Mouse (Mus musculus) liver, embryonic 16.5 days (tissue): ENCODE measurements at regions not wholly inside any gene's neighbourhood (a gene's known extent, or its start where the extent isn't known, plus 50 kb on each side); places are given as distances from the start of the nearest gene placed in this dataset.

Source experiments
- ATAC-seq: fragments of 200-750 bp; cut with Nextera tagmentation; 2 replicates; pipeline ENCODE4 v1.8.0; 2017; ENCODE audit warnings: low read depth, mild to moderate bottlenecking, moderate number of reproducible peaks, moderate library complexity
- H3K27ac ChIP-seq: fragments of 300-500 bp; sonication (generic); 2 replicates; pipeline ENCODE4 v1.5.1; 2014; ENCODE audit warnings: mild to moderate bottlenecking, low read length
- H3K27me3 ChIP-seq: fragments of 300-500 bp; sonication (generic); 2 replicates; pipeline ENCODE4 v1.6.1; 2014; ENCODE audit warnings: low read depth, low read length, mixed read lengths; ENCODE audit not compliant: control insufficient read depth, insufficient read depth
- H3K36me3 ChIP-seq: fragments of 300-500 bp; sonication (generic); 2 replicates; pipeline ENCODE4 v1.6.1; 2014; ENCODE audit warnings: mild to moderate bottlenecking; ENCODE audit not compliant: control insufficient read depth, insufficient read depth
- H3K4me1 ChIP-seq: fragments of 300-500 bp; sonication (generic); 2 replicates; pipeline ENCODE4 v1.6.1; 2014; ENCODE audit warnings: low read depth, low read length, mixed read lengths; ENCODE audit not compliant: control insufficient read depth
- H3K4me2 ChIP-seq: fragments of 300-500 bp; sonication (generic); 2 replicates; pipeline ENCODE4 v1.6.1; 2014; ENCODE audit warnings: low read depth, low read length, mixed read lengths
- H3K4me3 ChIP-seq: fragments of 300-500 bp; sonication (generic); 2 replicates; pipeline ENCODE4 v1.5.1; 2014; ENCODE audit warnings: low read depth, mild to moderate bottlenecking, low read length
- H3K9ac ChIP-seq: fragments of 300-500 bp; sonication (generic); 2 replicates; pipeline ENCODE4 v1.6.1; 2014; ENCODE audit warnings: low read depth, low read length
- H3K9me3 ChIP-seq: fragments of 300-500 bp; sonication (generic); replicated peaks from 2 replicates; pipeline ENCODE4 v1.6.1; 2016; ENCODE audit warnings: low read length; ENCODE audit not compliant: control insufficient read depth
- WGBS: fragments of 180-500 bp; shearing (Covaris S2); extraction: QIAGEN DNeasy Blood & Tissue Kit; methylation state at CpG from one replicate; pipeline ENCODE4 v1.1.7; 2014; ENCODE audit not compliant: insufficient replicate concordance; 5-methylcytosine and 5-hydroxymethylcytosine counted together

GRCm38 (mm10) chr13:32493309-32493708 lies 154.8 kb upstream of the Gmds start:
- 23% methylated on average over 7 of the region's 7 CpGs for WGBS
- H3K27ac ChIP-seq, result no peak overlapping the region
- no peak overlapping the region for H3K4me2 ChIP-seq
- no peaks in the 10 kb centered on the region for H3K9me3 ChIP-seq
- no peak overlapping the region for H3K9ac ChIP-seq
- no peak overlapping the region for H3K4me3 ChIP-seq
- no peaks in the 10 kb centered on the region for H3K4me1 ChIP-seq
- no peaks in the 10 kb centered on the region for H3K36me3 ChIP-seq
- ATAC-seq, result no peak
- no peaks in the 10 kb centered on the region for H3K27me3 ChIP-seq

- Histone ChIP-seq H3K9me3 (no peaks in the 10 kb centered on the region), H3K4me3 (no peak overlapping the region), H3K27me3 (no peaks in the 10 kb centered on the region), H3K4me2 (no peak overlapping the region), H3K36me3 (no peaks in the 10 kb centered on the region), H3K27ac (no peak overlapping the region), H3K9ac (no peak overlapping the region), H3K4me1 (no peaks in the 10 kb centered on the region)
- no peak for ATAC-seq
- WGBS, result 64% methylated on average over 7 of the region's 7 CpGs
Measured at GRCm38 (mm10) chr13:32492566-32492965, 154.0 kb upstream of the Gmds start.

- H3K27ac ChIP-seq, result no peak overlapping the region
- H3K4me2 ChIP-seq, result no peak overlapping the region
- no peaks in the 10 kb centered on the region for H3K4me1 ChIP-seq
- H3K27me3 ChIP-seq, result no peaks in the 10 kb centered on the region
- 76% methylated on average over 8 of the region's 8 CpGs for WGBS
- no peaks in the 10 kb centered on the region for H3K9me3 ChIP-seq
- no peaks in the 10 kb centered on the region for H3K36me3 ChIP-seq
- H3K4me3 ChIP-seq, result no peak overlapping the region
- no peak for ATAC-seq
- H3K9ac ChIP-seq, result no peak overlapping the region
Measured at GRCm38 (mm10) chr13:32481444-32482058, 143.0 kb upstream of the Gmds start.

GRCm38 (mm10) chr13:32480029-32480428 lies 141.5 kb upstream of the Gmds start:
- no peak overlapping the region for H3K9ac ChIP-seq
- H3K4me2 ChIP-seq, result no peak overlapping the region
- WGBS, result 57% methylated on average over 4 of the region's 4 CpGs
- no peaks in the 10 kb centered on the region for H3K4me1 ChIP-seq
- no peaks in the 10 kb centered on the region for H3K36me3 ChIP-seq
- H3K4me3 ChIP-seq, result no peak overlapping the region
- H3K9me3 ChIP-seq, result no peaks in the 10 kb centered on the region
- ATAC-seq, result no peak
- no peaks in the 10 kb centered on the region for H3K27me3 ChIP-seq
- no peak overlapping the region for H3K27ac ChIP-seq

GRCm38 (mm10) chr13:32479118-32479818 lies 140.7 kb upstream of the Gmds start:
- no peaks in the 10 kb centered on the region for H3K4me1 ChIP-seq
- WGBS, result 54% methylated on average over 8 of the region's 8 CpGs
- no peak for ATAC-seq
- no peaks in the 10 kb centered on the region for H3K36me3 ChIP-seq
- H3K9ac ChIP-seq, result no peak overlapping the region
- no peaks in the 10 kb centered on the region for H3K27me3 ChIP-seq
- no peak overlapping the region for H3K4me2 ChIP-seq
- H3K4me3 ChIP-seq, result no peak overlapping the region
- no peak overlapping the region for H3K27ac ChIP-seq
- no peaks in the 10 kb centered on the region for H3K9me3 ChIP-seq

GRCm38 (mm10) chr13:32465787-32466186 lies 127.2 kb upstream of the Gmds start:
- no peaks in the 10 kb centered on the region for H3K36me3 ChIP-seq
- ATAC-seq, result no peak
- no peaks in the 10 kb centered on the region for H3K9me3 ChIP-seq
- no peaks in the 10 kb centered on the region for H3K4me1 ChIP-seq
- no peak overlapping the region for H3K9ac ChIP-seq
- 31% methylated on average over 5 of the region's 5 CpGs for WGBS
- H3K27me3 ChIP-seq, result no peaks in the 10 kb centered on the region
- no peak overlapping the region for H3K27ac ChIP-seq
- H3K4me2 ChIP-seq, result no peak overlapping the region
- H3K4me3 ChIP-seq, result no peak overlapping the region

- Histone ChIP-seq H3K9ac (no peak overlapping the region), H3K36me3 (no peaks in the 10 kb centered on the region), H3K4me2 (no peak overlapping the region), H3K4me3 (no peak overlapping the region), H3K27me3 (no peaks in the 10 kb centered on the region), H3K4me1 (no peaks in the 10 kb centered on the region), H3K9me3 (no peaks in the 10 kb centered on the region), H3K27ac (no peak overlapping the region)
- no peak for ATAC-seq
- WGBS, result 65% methylated on average over 6 of the region's 6 CpGs
Measured at GRCm38 (mm10) chr13:32465041-32465682, 126.6 kb upstream of the Gmds start.

- Histone ChIP-seq H3K9ac (no peak overlapping the region), H3K9me3 (no peaks in the 10 kb centered on the region), H3K4me2 (no peak overlapping the region), H3K27ac (no peak overlapping the region), H3K4me3 (no peak overlapping the region), H3K27me3 (no peaks in the 10 kb centered on the region), H3K4me1 (no peaks in the 10 kb centered on the region), H3K36me3 (no peaks in the 10 kb centered on the region)
- 53% methylated on average over 11 of the region's 11 CpGs for WGBS
- no peak for ATAC-seq
Measured at GRCm38 (mm10) chr13:32454419-32455146, 116.0 kb upstream of the Gmds start.
